Mouse (Mus musculus): ENCODE results near the gene Capn11. TPM values are rescaled to one million over a fixed set of nuclear protein-coding genes. Genes with fewer than 3 reads are reported as not detected.

Gene Capn11
- total RNA-seq, 2 experiments from 2014 or later: 0.13 to 0.59 TPM

DNA sequence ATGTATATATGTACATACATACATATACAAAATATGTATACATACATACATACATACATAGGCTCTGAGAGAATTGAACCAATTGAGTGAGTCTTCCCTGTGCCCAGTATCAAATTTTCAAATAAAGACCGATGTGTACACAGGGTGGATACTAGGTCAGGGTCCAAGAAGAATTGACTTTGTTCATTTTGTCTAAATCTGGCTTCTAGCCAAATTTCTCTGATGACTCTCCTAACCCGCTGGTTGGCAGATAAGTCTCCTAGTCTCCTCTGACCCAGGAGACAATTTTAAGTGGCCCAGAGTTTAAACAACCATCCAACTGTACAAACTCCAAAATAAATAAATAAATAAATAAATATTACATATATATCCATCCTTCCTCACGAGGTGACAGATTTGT is 60.2 kb downstream of the Capn11 start:
- no peak for DNase-seq

DNA sequence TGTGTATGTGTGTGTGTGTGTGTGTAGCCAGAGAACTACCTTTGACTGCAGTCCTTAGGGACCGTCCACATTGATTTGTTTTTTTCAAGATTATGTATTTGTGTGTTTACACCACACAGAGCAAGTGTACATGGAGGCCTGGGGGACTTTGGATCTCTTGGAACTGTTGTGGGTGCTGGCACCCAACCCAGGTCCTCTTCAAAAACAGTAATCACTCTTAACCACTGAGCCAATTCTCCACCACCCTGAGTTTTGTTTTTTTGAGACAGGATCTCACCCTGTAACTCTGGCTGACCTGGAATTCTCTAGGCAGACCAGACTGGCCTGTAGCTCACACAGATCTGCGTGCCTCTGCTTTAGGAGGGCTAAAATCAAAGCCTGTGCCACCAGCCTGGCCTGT is 60.7 kb downstream of the Capn11 start:
- DNase-seq: no peak

DNA sequence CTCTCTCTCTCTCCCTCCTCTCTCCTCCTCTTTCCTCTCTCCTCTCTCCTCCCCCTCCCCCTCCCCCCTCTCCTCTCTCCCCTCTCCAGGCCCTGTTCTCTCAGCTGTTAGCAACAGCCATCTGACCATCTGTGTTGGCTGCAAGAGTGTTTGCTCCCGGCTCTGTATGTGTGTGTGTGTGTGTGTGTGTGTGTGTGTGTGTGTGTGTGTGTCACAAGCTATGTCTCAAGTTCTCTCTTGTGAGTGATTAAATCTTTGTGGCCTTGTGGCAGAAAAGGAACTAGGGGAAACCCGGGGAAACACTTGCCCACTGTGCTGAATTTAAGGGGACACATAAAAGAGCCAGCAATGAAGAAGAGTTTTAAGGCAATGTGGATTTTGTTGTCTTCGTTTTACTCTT is 61.3 kb downstream of the Capn11 start:
- DNase-seq: peak; percentile 73

DNA sequence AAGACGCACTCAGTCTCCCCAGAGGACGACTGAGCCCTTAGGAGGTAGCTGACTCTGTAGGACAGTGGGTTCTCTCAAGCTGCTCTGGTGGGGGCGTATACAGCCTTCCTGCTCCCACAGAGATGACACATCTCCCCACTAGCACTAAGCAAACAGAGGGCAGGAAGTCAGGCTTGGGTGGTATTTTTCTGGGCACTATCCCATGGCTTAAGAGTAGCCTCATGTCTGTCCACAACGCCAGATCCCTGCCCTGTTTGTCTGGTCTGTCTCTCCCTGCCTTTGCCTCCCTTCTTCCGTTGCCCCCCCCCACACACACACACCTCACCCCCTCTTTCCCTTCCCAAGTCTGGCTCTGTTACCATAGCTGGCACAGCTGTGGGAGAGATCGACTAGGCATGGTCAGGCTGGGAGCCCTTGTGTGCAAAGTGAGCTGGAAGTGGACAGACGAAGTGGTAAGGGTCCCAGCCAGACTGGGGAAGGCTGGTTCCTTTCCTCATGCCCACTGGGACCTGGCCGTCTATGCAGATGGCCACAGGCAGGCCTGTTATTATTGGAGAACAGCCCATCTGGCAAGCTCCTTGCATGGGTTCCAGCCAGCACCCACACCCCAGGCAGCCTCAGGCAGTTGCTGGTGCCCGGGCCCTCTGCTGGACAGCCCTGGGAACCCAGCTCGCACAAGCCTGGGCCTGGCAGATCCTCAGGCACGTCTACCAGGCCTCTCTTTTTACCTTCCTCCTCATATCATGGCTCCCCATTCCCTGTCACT is 62.3 kb downstream of the Capn11 start:
- DNase-seq: peak; percentile 89

DNA sequence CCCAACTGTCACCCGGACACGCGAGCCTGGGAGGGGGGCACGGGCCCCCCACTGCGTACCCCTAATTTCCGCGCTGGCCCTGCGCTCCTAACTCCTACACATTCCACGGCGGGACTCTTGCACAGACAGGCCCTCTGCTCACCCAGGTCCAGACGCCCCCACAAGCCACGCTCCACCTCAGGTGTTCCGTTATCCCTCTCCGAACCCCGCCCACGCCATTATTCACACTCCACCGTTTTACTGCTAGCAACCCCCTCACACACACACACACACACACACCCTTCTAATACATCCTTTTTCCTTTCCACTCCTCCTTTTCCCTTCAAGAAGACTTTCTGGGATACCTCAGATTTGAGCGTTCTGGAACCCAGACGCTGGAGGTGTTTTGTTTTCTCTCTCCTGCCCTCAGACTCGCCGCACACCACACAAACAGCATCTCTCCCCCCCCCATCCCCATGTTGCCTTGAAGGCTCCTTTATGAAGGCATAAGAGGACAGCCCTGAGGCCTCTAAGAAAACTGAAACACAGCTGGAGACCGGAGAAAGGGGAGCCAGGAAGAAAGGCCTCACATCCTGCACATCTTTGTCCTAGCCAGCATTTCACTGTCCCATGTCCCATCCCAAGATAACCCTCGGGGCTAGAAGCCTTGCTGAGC is 63.3 kb downstream of the Capn11 start:
- no peak for DNase-seq

DNA sequence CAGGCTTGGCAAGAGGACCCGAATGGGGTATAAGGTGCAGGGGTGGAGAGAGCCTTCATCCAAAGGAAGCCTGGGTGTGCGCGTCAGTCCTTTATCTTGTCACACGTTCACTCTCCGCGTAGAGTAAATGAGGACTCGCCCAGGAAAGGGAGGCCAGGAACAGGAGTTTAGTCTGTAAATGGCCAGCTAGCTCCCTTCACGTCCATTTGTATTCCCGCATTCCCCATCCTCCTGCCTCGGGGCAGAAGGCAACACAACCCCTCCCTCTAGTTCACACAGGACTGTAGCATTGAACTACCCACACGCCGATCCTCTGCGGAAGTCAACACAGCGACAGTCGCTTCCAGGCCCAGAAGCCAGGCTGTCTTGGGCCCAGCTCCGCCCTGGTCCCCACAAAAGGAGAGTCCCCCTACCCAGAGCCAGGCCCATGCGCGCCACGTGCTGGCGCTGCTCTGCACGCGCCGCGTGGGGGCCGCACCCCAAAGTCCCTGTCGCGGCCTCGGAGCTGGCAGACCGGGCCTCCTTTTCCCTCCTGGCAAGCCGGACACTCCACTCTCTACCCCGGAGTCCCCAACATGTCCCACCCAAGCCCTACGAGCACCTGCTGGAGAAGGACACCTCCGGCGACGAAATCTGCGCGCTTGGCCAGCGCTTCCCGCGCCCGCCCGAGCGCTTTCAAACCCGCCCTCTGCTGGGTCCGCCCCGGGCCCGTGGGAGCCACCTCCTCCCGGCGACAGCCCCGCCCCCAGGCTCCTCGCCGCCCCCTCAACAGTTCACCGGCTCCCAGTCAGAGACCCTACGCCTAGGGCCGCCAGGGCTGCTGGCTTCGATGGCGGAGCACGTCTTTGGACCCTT is 64.0 kb downstream of the Capn11 start:
- DNase-seq: peak; percentile 85

DNA sequence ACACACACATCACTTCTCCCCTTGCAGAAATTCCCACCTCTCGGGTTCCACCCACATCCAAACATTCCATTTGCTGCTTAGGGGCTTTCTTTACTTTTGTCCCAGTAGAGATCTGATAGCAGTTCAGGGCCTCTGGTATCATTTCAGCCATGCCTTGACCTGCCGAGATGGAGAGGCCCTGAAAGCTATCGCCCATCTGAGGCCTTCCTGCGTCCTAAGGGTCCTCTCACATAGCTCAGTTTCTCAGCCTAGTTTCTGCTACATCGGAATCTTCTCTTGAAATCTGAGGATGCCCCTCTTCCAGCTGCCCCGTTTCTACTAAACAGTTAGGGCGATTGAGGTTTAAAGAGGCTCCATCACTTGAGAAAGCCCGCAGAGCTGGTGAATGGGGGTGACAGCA is 64.9 kb downstream of the Capn11 start:
- DNase-seq: no peak

DNA sequence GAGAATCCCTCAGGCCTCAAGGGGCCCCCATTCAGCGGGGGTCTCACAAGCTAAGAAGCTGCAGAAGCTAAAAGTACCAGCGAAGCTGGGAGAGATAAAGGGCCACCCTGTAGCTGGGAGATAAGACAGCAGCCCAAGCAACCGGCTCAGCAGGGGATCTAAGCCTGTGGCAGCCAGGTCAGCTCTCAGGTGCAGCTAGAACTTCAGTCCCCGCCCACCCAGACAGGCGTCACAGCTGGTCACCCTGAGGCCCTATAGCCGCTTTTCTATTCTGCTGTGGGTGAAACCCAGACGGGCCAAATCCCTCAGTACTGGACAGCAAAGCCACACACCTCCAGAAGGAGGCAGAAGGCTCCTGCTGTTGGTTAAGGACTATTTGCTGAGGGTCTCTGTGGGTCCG is 65.6 kb downstream of the Capn11 start:
- no peak for DNase-seq

DNA sequence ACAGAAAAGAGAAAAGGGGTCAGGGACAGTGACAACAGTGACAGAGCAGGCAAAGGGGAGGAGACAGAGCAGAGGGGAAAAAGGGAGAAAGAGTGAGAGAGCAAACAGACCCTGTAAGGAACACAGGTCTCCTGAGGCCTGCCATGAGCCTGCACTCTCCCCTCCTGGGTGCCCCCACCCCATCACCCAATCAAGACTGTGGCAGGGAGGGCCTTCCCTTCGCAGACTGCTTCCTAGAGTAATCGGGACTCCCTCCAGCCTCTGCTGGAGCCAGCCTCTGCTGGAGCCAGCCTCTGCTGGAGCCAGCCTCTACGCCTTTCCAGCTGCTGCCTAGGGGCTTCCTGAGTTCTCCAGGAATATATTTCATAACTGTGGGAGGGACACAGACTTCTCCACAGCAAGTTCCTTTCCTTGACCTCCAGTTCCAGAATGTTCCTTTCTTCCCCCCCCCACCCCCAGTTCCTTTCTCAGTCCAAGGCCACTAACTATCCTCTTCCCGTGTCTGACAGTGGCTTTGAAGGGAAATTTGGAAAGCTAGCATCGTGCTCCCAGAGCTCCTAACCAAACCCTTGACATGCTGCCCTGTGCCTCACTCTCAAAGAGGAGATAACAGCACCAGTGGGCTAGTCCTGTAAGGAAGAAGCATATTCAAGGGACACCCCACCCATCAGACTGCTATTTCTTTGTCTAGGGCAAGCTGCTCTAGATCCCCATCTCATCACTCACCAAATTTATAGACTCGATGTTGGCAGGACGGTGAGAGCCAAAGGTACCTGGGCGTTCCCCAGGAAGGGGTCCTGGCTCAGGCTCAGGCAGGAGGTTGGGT is 66.3 kb downstream of the Capn11 start:
- peak; percentile 82 for DNase-seq

DNA sequence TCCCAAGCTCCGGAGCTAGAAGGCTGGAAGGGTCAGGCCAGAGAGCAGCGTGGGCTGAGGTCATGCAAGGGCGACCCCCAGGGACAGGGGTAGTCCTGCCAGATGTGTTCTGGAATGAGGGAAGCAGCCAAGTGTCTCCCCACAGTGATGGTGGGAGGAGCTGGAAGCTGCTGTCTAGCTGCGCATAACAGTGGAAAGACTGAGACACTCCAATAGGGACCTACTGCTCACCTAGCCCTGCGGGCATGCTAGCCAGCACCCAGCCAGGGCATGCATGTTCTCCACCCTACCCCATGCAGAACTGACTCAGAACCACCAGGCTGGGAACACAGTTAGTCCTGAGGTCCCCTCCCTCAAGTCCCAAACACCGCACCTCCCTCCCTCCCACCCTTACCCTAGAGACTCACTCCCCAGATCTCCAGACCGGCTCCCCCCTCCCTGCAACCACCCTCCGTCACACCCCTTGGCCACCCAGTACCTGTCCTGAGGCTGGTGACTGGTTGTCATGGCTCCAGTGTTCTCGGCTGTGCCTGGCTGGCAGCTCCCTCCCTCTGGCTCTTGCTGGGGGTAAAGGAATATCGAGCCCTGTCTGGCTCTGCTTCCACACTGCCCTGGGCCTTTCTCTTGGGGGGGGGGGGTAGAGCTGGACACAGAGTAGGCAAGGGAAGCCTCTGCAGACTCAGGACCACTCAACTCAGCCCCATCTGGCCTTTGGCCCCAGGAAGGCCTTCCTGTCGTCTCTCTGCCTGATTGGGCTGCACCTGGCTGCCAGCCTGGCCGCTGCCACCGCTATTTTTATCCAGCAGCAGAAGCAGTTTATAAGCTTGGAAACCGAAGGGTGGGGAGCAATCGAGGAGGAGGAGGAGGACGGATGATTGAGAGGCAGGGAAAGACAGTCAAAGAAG is 67.2 kb downstream of the Capn11 start:
- DNase-seq: peak; percentile 87

DNA sequence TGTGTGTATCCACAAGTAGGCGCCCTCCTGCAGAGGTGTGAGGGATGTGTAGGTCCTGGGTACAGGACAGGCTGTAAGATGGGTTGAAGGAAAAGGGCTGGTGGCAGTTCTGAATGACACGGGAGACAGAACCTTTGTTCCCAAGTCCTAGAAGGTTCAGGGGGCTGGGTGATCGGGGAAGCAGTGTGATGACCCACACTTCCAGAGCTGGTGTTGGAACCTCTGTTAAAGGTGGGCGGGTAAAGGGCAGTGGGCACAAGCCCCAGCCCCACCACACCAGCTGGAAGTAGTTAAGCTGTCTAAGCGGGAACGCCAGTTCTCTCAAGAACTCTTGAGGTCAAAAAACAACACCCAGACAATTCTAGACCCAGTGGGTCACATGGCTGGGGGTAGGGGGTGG is 68.7 kb downstream of the Capn11 start:
- no peak for DNase-seq

DNA sequence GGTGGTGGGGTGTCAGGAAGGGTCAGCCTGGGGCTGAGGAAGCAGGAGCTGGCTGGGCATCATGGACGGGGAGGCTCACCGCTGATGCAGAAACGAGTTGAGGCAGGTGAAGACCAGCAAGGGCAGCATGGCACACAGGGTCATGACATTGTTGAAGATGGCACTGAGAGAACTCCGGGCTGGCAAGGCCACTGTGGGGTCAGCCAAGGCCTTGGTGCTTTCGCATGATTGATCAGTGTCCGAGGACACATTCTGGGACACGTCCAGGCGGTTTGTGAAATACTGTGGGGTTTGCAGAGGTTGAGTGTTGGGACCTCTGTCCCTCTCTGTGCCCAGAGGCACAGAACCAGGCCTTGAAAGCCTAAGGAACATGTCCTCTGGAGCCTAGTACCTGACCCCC is 69.3 kb downstream of the Capn11 start:
- no peak for DNase-seq

DNA sequence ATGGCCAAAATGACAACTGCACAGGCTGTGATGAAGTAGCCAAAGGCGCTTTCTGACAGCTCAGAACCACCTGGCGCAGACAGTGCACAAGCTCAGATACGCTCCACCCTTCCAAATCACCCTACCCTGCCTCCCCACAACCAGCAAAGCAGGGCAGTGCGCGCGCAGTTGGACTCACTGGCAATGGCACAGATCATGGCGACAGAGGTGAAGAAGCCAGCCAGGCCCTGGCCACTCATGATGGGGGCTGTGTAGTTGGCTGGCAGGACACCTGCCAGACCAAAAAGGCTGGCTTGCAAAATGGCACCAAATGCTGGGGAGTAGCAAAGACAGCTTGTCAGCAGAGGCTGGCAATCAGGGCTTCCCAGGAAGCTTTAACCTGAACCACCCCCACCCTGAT is 69.9 kb downstream of the Capn11 start:
- no peak for DNase-seq

DNA sequence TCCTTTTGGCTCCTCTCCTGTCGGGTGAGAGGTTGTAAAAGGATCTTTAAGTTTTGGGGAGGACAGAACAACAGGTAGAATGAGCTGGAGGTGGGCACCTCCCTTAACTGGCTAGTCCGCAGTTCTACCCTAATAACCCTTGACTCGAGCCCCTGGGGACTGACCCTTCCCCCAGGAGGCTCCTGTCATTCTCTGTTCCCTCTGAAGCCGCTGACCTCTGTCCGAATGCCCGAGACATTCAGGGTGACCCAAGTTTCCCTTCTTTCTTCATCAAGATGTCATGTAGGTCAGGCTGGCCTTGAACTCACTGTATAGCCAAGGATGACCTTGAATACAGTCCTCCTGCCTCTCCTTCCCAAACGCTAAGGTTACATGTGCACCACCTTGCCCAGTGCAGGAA is 70.8 kb downstream of the Capn11 start:
- no peak for DNase-seq

DNA sequence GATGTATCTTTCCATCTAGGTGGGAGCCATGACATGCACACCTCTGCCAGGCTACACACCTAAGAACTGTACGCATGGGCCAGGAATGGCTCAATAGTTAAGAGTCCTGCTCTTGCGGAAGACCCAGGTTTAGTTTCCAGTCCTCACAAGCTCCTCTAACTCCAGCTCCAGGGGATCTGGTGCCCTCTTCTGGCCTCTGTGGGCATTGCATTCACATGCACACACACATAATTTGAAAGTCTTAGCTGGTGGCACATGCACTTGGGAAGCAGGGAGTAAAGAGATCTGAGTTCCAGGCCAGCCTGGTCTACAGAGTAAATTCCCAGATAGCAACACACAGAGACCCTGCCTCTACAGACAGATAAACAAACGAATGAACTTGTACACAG is 72.7 kb downstream of the Capn11 start:
- DNase-seq: no peak

DNA sequence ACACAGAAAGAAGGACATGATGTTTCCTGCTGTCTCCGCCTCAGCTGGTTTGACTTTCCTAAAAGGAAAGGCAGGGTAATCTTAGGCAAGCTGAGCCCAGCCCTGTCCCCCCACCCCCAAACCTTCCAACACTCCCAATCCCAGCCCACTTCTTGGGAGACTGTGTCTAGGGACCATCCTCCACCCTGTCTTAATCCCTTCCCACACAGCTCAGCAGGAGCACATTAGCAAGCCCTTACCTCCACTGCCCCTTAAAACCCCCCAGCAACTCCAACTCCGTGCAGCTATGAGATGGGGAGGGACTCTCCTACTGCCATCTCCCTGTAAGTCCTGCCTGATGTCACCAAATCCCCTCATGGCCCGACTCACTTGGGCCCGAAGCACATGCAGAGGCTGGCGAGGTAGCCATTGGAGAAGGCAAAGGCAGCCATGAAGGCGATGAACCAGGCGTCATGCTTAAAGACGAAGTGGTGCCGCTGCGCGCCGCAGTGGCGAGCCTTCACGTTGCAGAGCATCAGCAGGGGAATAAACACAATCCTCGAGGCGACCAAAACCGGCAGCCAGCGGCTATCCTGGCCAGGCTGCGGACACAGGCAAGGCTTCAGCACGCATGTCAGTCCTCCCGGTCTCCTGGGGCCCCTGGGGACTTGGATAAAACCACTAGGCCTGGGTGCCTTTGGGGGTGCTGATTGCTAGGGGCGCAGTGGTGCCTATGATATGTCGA is 73.2 kb downstream of the Capn11 start:
- DNase-seq: no peak

DNA sequence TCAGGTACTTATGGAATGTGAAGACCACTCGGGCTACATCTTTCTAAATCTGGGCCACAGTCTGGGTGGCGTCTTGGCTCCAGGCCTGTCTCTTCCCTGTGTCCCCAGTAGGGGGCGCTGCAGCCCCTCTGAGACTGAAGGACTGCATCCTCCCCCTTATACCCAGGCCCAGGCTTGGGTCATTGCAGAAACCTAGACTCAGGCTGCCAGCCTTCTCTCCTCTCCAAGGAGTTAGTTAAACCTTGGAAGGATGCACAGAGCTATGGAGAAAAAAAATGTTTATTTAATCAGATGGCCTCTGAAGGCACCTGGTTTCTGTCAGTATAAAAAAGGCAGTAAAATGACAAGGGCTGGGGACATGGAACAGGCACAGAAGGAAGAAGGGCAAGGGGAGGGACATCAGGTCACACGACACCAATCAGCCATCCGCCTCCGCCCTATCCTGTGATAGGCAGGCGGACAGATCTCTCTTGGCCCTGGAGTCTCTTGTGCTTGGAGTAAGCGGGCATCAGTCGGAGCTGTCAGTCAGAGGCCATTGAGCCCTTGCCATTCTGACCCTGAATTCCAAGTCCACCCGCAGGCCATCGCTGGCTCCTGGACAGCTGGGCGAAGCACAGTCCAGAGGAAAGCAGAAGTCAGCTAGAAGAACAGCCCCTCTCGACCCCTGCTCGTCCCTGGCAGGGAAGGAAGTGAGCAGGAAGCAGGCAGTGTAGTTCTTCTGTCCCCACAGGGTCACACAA is 74.0 kb downstream of the Capn11 start:
- DNase-seq: peak; percentile 80

DNA sequence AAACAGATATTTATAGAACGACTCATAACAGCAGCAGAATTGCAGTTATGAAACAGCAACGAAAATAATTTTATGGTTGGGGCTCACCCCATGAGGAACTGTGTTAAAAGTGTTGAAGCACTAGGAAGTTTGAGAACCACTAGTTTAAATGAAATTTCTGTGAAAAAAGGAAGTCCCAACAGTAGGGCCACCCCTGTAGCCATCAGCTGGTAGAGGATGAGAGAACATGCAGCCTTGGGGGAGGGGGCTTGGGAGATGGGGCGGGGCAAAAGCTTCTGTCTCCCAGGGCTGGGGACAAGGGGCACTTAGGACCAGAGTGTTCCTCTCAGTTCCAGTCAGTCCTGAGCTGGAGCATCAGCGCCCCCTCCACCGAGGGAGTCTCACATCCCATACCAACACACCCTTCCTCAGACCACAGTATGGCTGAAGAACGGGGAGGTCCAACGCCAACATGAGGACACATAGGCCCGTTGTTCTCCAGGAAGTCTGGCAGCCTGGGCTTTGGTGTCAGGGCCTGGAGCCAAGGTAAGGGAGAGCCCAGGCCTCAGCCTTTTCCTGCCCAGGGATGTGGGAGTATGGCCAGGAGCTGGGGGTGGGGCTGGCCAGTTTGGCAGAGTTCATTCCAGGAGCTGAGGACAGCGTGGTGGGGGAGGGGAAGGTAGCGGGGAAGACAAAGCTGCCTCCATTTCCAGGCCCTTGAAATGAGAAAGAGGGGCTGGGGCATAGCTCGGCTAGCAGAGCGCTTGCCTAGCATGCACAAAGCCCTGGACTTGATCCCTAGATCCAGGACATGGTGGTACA is 74.8 kb downstream of the Capn11 start:
- DNase-seq: peak; percentile 91
